Mouse (Mus musculus) cerebellum, adult 2 months (tissue): Measurements from ENCODE around the gene 1700025G04Rik.

Source experiments
- CTCF ChIP-seq: fragments of 200-500 bp; IDR thresholded peaks from 2 replicates; pipeline ENCODE4 v1.5.1; 2011; ENCODE audit warnings: low read depth, mild to moderate bottlenecking, control low read depth, low read length, moderate library complexity, borderline replicate concordance; ENCODE audit not compliant: insufficient read depth
- POLR2A ChIP-seq: fragments of 200-500 bp; IDR thresholded peaks from 2 replicates; pipeline ENCODE4 v1.6.1; 2011; ENCODE audit warnings: low read length, control low read depth, borderline replicate concordance; ENCODE audit not compliant: insufficient read depth

DNA sequence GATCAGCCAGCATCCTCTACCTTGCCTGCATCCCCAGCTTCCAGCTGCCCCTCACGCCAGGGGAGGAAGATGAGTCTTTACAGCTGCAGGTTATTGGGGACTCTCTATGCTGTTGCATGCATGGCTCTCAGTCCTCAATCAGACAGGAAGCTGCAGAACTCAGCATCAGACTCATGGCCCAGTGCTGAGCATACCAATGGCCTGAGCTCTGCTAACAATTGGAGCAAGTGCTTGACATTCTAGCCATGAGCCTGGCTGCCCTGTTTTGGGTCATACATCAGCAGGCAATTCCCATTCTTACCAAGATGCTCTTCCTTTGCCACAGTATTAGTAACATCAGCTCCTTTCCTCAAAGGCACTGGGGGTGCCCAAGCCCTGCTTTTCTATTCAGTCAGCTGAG lies 208.7 kb downstream of the 1700025G04Rik start:
- TF ChIP-seq POLR2A, result no peak
- TF ChIP-seq CTCF, result no peak
